Mouse (Mus musculus) liver, embryonic 15.5 days (tissue): ENCODE measurements around the gene Akap11. TPM values are rescaled to one million over a fixed set of nuclear protein-coding genes. Genes with fewer than 3 reads are reported as not detected.
"Not testable (repeated sequence)": the region's sequence is repeated elsewhere in the genome, so short reads cannot be mapped to it uniquely, and the experiment has no call there.

Experiments
- ATAC-seq: fragments of 200-750 bp; cut with Nextera tagmentation; 2 replicates; pipeline ENCODE4 v1.8.0; 2017; ENCODE audit warnings: moderate number of reproducible peaks, mild to moderate bottlenecking, moderate library complexity; ENCODE audit not compliant: insufficient read depth
- H3K27ac ChIP-seq: fragments of 300-500 bp; sonication (generic); replicated peaks from 2 replicates; pipeline ENCODE4 v1.5.1; 2015; ENCODE audit warnings: mild to moderate bottlenecking, inconsistent platforms
- H3K27me3 ChIP-seq: fragments of 300-500 bp; sonication (generic); 2 replicates; pipeline ENCODE4 v1.6.1; 2015; ENCODE audit warnings: mild to moderate bottlenecking, inconsistent platforms
- H3K36me3 ChIP-seq: fragments of 300-500 bp; sonication (generic); replicated peaks from 2 replicates; pipeline ENCODE4 v1.6.1; 2015; ENCODE audit warnings: moderate library complexity, mild to moderate bottlenecking, inconsistent platforms
- H3K4me1 ChIP-seq: fragments of 300-500 bp; sonication (generic); replicated peaks from 2 replicates; pipeline ENCODE4 v1.6.1; 2015; ENCODE audit warnings: inconsistent platforms
- H3K4me2 ChIP-seq: fragments of 300-500 bp; sonication (generic); 2 replicates; pipeline ENCODE4 v1.6.1; 2015; ENCODE audit warnings: moderate library complexity, mild to moderate bottlenecking, inconsistent platforms
- H3K4me3 ChIP-seq: fragments of 300-500 bp; sonication (generic); replicated peaks from 2 replicates; pipeline ENCODE4 v1.5.1; 2015; ENCODE audit warnings: mild to moderate bottlenecking, inconsistent platforms
- H3K9ac ChIP-seq: fragments of 300-500 bp; sonication (generic); 2 replicates; pipeline ENCODE4 v1.6.1; 2015; ENCODE audit warnings: moderate library complexity, mild to moderate bottlenecking, inconsistent platforms
- H3K9me3 ChIP-seq: fragments of 300-500 bp; sonication (generic); replicated peaks from 2 replicates; pipeline ENCODE4 v1.6.1; 2016; ENCODE audit warnings: inconsistent platforms
- whole genome bisulfite sequencing: fragments of 180-500 bp; shearing (Covaris S2); methylation state at CpG from one replicate; pipeline ENCODE4 v1.1.7; 2015; ENCODE audit warnings: mixed read lengths; ENCODE audit not compliant: insufficient replicate concordance; 5-methylcytosine and 5-hydroxymethylcytosine counted together
- polyA plus RNA-seq: library from polyadenylated mRNA; unstranded; fragments of >200 nt; fragmentation: Nextera tagmentation; extraction: Ambion mirVana; gene quantifications from 2 replicates; pipeline ENCODE4 v1.2.1, GENCODE M21; 2015

The Akap11 gene
- 6.7 and 7.2 TPM in 2 replicates for polyA plus RNA-seq

DNA sequence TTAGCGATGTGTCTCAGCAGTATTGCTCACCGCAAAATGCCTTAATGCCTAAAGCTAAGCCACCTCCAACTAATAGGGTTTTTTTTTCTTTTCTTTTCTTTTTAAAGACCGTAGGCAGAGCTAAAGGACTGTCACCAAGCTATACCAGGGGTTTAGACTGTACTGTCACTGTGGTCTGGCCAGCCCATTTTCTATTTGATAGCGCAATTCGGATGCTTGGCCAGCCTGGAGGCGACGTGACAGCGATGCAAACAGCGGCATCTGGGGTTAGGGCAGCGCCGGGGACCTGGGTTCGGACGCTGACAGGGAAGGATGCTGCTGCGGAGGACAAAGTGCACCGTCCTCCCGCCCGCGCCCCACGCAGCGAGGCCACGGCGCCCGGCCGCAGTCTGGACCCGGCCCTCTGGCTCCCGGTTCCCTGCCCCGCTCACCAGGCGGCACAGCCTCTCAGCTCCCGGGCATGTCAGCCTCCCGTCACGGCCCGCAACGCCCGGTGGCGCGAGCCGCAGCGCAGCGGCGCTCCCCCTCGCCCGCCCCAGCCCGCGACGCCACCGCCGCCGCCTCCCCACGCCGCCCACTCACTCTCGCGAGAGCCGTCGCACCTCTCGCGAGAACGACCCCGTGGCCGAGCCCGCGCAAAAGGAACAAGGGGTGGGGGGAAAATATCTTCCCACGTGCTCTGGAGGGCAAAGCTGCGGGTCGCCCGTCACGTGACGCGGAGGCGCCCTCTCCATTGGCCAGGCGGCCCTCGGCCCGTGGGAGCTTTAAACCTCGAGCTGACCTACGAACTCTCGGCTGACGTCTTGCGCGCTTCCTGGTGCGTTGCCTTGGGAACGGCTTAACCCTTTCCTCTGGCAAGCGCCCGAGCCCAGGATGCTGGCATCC lies at the start of gene Akap11:
Akap11 (minus strand) TSS at position 528 of the 885 bp plus-strand sequence.
- Histone ChIP-seq H3K9ac (peak within 1 kb of the TSS; percentile 84), H3K4me3 (peak within 1 kb of the TSS; percentile 88), H3K27ac (peak within 1 kb of the TSS; percentile 89), H3K27me3 (no peaks in the 10 kb centered on the region), H3K4me1 (peaks cover 43% of the 10 kb centered on the region), H3K36me3 (no peaks in the 10 kb centered on the region), H3K9me3 (no peaks in the 10 kb centered on the region), H3K4me2 (peak within 1 kb of the TSS; percentile 83)
- WGBS, result under 1% methylated on average over 82 of the region's 82 CpGs
- ATAC-seq, result peak; percentile 86

DNA sequence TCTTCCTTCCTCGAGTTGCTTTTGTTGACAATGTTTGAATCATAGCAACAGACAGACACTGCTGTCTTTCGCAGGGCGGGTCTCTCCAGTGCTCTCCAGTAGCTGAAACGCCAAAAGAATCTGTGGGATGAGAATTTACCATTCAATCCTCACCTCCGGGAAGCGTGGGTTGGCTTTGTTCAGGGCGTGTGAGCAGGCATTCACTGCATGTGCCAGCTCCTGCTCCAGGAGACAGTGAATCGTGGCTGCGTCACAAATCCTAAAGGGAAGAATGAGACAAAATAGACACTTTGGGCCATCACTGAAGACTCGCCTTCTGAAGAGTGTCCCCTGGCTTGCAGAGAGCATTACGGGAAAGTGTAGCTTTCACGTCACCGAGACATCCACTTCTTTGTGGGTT lies 47.6 kb upstream of the Akap11 start:
- no peak for ATAC-seq
- Histone ChIP-seq H3K27me3 (no peaks in the 10 kb centered on the region), H3K9me3 (no peaks in the 10 kb centered on the region), H3K27ac (no peak overlapping the region), H3K4me3 (no peak overlapping the region), H3K4me2 (no peak overlapping the region), H3K9ac (no peak overlapping the region), H3K4me1 (no peaks in the 10 kb centered on the region), H3K36me3 (no peaks in the 10 kb centered on the region)
- 77% methylated on average over 13 of the region's 13 CpGs for WGBS

DNA sequence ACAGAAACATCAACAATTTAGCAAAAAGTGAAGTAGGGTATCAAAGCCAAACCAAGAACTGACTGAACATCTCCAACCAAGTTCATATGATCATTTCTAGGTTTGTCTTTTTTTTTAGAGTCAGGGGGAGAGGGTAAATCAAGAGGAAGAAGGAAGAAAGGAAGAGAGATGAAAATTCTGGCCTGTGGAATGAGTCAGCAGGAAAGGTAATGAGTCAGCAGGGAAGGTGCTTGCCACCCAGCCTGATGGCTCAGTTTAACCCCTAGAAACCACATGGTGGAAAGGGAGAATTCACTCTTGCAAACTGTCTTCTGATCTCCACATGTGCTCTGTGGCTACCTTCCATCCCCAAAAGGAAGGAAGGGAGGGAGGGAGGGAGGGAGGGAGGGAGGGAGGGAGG lies 46.6 kb upstream of the Akap11 start:
- H3K4me3 ChIP-seq, result no peak overlapping the region
- no peak for ATAC-seq
- H3K4me2 ChIP-seq, result no peak overlapping the region
- no peaks in the 10 kb centered on the region for H3K36me3 ChIP-seq
- no peak overlapping the region for H3K27ac ChIP-seq
- H3K27me3 ChIP-seq, result no peaks in the 10 kb centered on the region
- no peaks in the 10 kb centered on the region for H3K9me3 ChIP-seq
- no peak overlapping the region for H3K9ac ChIP-seq
- H3K4me1 ChIP-seq, result no peaks in the 10 kb centered on the region

GRCm38 (mm10) chr14:78575899-78576298 lies 39.3 kb upstream of the Akap11 start:
- no peak overlapping the region for H3K27ac ChIP-seq
- no peak overlapping the region for H3K4me3 ChIP-seq
- no peak overlapping the region for H3K4me2 ChIP-seq
- H3K27me3 ChIP-seq, result no peaks in the 10 kb centered on the region
- no peaks in the 10 kb centered on the region for H3K4me1 ChIP-seq
- WGBS, result 60% methylated on average over 13 of the region's 13 CpGs
- ATAC-seq, result no peak
- no peaks in the 10 kb centered on the region for H3K36me3 ChIP-seq
- no peaks in the 10 kb centered on the region for H3K9me3 ChIP-seq
- H3K9ac ChIP-seq, result no peak overlapping the region

DNA sequence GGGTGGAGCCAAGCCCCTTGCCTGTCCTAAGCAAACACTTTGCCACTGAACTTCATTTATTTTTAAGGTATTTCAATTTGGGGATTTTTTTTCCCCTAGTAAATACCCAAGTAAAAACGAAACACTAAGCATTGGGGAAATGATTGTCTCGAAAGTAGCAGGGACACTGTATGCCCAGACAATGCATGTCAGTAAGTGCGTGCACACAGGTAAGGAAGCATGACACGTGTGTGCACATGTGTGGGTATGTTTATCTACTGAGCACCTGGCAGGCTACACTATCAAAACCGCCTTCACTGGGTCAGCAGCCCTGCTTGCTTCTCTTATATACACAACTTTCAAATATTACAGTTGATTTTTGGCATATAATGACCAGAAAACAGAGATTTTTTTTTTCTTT lies 31.8 kb upstream of the Akap11 start:
- H3K9me3 ChIP-seq, result no peaks in the 10 kb centered on the region
- H3K9ac ChIP-seq, result no peak overlapping the region
- H3K4me1 ChIP-seq, result no peaks in the 10 kb centered on the region
- no peak overlapping the region for H3K4me2 ChIP-seq
- no peak overlapping the region for H3K27ac ChIP-seq
- no peak overlapping the region for H3K4me3 ChIP-seq
- 58% methylated on average over 5 of the region's 5 CpGs for whole genome bisulfite sequencing
- no peaks in the 10 kb centered on the region for H3K36me3 ChIP-seq
- no peaks in the 10 kb centered on the region for H3K27me3 ChIP-seq
- ATAC-seq, result no peak

GRCm38 (mm10) chr14:78566431-78566830 lies 29.8 kb upstream of the Akap11 start:
- ATAC-seq, result no peak
- H3K27ac ChIP-seq, result no peak overlapping the region
- H3K4me1 ChIP-seq, result no peaks in the 10 kb centered on the region
- no peak overlapping the region for H3K4me2 ChIP-seq
- no peak overlapping the region for H3K9ac ChIP-seq
- H3K9me3 ChIP-seq, result no peaks in the 10 kb centered on the region
- H3K36me3 ChIP-seq, result no peaks in the 10 kb centered on the region
- no peak overlapping the region for H3K4me3 ChIP-seq
- WGBS, result 64% methylated on average over 4 of the region's 4 CpGs
- no peaks in the 10 kb centered on the region for H3K27me3 ChIP-seq

- no peaks in the 10 kb centered on the region for H3K4me1 ChIP-seq
- no peaks in the 10 kb centered on the region for H3K27me3 ChIP-seq
- no peak overlapping the region for H3K9ac ChIP-seq
- ATAC-seq, result no peak
- H3K4me3 ChIP-seq, result no peak overlapping the region
- H3K27ac ChIP-seq, result no peak overlapping the region
- 64% methylated on average over 2 of the region's 2 CpGs for WGBS
- no peaks in the 10 kb centered on the region for H3K9me3 ChIP-seq
- H3K4me2 ChIP-seq, result no peak overlapping the region
- no peaks in the 10 kb centered on the region for H3K36me3 ChIP-seq
Measured at GRCm38 (mm10) chr14:78564292-78564691, 27.7 kb upstream of the Akap11 start.

DNA sequence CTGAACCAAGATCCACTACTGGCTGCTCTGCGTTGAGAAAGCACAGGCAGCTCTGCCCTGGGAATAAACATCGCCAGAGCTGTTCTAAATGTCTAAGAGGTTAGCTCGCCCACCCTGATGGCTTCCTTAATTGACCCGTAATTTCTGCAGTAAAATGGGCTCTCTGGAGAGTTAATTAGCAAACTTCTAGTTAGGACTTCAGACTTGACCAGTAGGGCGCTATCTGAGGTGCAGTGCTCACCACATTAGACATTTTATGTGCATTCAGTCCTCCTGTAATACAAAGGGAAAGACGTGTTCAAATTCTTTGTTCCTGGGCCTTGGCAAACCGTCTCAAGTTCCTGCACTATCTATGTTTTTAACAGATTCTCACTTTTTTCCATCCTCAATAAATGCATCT lies 26.6 kb upstream of the Akap11 start:
- no peak overlapping the region for H3K4me2 ChIP-seq
- H3K4me1 ChIP-seq, result no peaks in the 10 kb centered on the region
- H3K27ac ChIP-seq, result no peak overlapping the region
- H3K27me3 ChIP-seq, result no peaks in the 10 kb centered on the region
- H3K9ac ChIP-seq, result no peak overlapping the region
- H3K4me3 ChIP-seq, result no peak overlapping the region
- no peak for ATAC-seq
- no peaks in the 10 kb centered on the region for H3K36me3 ChIP-seq
- WGBS, result 61% methylated on average over 7 of the region's 7 CpGs
- no peaks in the 10 kb centered on the region for H3K9me3 ChIP-seq

- no peak overlapping the region for H3K4me3 ChIP-seq
- H3K4me1 ChIP-seq, result no peaks in the 10 kb centered on the region
- H3K9ac ChIP-seq, result no peak overlapping the region
- no peaks in the 10 kb centered on the region for H3K36me3 ChIP-seq
- no peak overlapping the region for H3K27ac ChIP-seq
- no peak overlapping the region for H3K4me2 ChIP-seq
- 68% methylated on average over 4 of the region's 4 CpGs for WGBS
- no peaks in the 10 kb centered on the region for H3K9me3 ChIP-seq
- no peak for ATAC-seq
- H3K27me3 ChIP-seq, result no peaks in the 10 kb centered on the region
Measured at GRCm38 (mm10) chr14:78562121-78562520, 25.5 kb upstream of the Akap11 start.

DNA sequence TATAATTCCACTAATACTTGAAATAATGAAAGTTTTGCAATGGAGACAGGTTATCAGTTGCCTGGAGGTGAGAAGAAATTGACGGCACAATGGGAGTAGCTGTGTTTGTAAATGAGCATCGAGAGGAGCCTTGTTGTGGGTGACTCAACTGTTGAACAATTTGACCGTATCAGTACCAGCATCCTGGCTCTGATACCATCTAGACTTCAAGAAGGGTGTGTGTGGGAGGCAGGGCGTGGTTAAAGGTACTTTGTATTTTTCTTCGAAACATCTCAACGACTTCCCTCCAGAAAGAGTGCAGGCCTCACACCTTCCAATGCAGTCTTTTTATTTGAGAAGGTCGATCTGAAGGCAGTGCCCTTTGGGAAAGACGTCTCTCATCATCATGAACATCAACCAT lies 22.4 kb upstream of the Akap11 start:
- Histone ChIP-seq H3K27me3 (no peaks in the 10 kb centered on the region), H3K9ac (no peak overlapping the region), H3K4me2 (no peak overlapping the region), H3K9me3 (no peaks in the 10 kb centered on the region), H3K4me1 (no peaks in the 10 kb centered on the region), H3K4me3 (no peak overlapping the region), H3K36me3 (no peaks in the 10 kb centered on the region), H3K27ac (no peak overlapping the region)
- ATAC-seq, result no peak
- 66% methylated on average over 8 of the region's 8 CpGs for WGBS

- WGBS, result 59% methylated on average over 3 of the region's 3 CpGs
Measured at GRCm38 (mm10) chr14:78554830-78555229, 18.2 kb upstream of the Akap11 start.

GRCm38 (mm10) chr14:78553661-78554060 lies 17.1 kb upstream of the Akap11 start:
- Histone ChIP-seq H3K9me3 (no peaks in the 10 kb centered on the region), H3K9ac (no peak overlapping the region), H3K27me3 (no peaks in the 10 kb centered on the region), H3K36me3 (no peaks in the 10 kb centered on the region), H3K27ac (no peak overlapping the region), H3K4me3 (no peak overlapping the region), H3K4me2 (no peak overlapping the region), H3K4me1 (no peaks in the 10 kb centered on the region)
- ATAC-seq, result no peak
- WGBS, result 72% methylated on average over 6 of the region's 6 CpGs

More at GRCm38 (mm10) chr14:78554830-78555229, 18.2 kb upstream of the Akap11 start:
- not testable (repeated sequence) for H3K36me3 ChIP-seq, H3K27ac ChIP-seq, H3K9me3 ChIP-seq, H3K9ac ChIP-seq, H3K4me3 ChIP-seq, H3K4me2 ChIP-seq, H3K4me1 ChIP-seq, H3K27me3 ChIP-seq, ATAC-seq
